Mouse (Mus musculus) thymus, postnatal 4 days (tissue): ENCODE results near the gene Ap1g1.
A peak's percentile ranks its signal among the peaks of the same experiment; 100 is the strongest.
"Not testable (repeated sequence)": the region's sequence is repeated elsewhere in the genome, so short reads cannot be mapped to it uniquely, and the experiment has no call there.

ENCODE experiments used
- DNase-seq: peaks from one replicate; pipeline ENCODE4 v3.0.0; 2021

The Ap1g1 gene

GRCm38 (mm10) chr8:109778280-109778977 lies at the start of gene Ap1g1:
TSS of gene Ap1g1 (plus strand) at chr8:109778554.
- peak; percentile 97 for DNase-seq

- DNase-seq: no peak
These were observed 47.3 kb upstream of the Ap1g1 start for GRCm38 (mm10) chr8:109731012-109731411.

GRCm38 (mm10) chr8:109734018-109734417 lies 44.3 kb upstream of the Ap1g1 start:
- DNase-seq: no peak

- DNase-seq: no peak
These were observed 41.5 kb upstream of the Ap1g1 start for GRCm38 (mm10) chr8:109736819-109737218.

- peak; percentile 93 for DNase-seq
These were observed 40.9 kb upstream of the Ap1g1 start, which contains the start of gene Atxn1l for GRCm38 (mm10) chr8:109737237-109738048. TSS of gene Atxn1l (minus strand) at chr8:109737739.

- no peak for DNase-seq
These were observed 40.3 kb upstream of the Ap1g1 start for GRCm38 (mm10) chr8:109738049-109738380.

- no peak for DNase-seq
These were observed 30.7 kb upstream of the Ap1g1 start for GRCm38 (mm10) chr8:109747468-109748199.

GRCm38 (mm10) chr8:109750274-109750673 lies 28.1 kb upstream of the Ap1g1 start:
- DNase-seq: no peak

GRCm38 (mm10) chr8:109750699-109751098 lies 27.7 kb upstream of the Ap1g1 start:
- peak; percentile 66 for DNase-seq

- DNase-seq: no peak
These were observed 26.4 kb upstream of the Ap1g1 start for GRCm38 (mm10) chr8:109751731-109752485.

GRCm38 (mm10) chr8:109754696-109755095 lies 23.7 kb upstream of the Ap1g1 start:
- DNase-seq: no peak

GRCm38 (mm10) chr8:109755554-109755953 lies 22.8 kb upstream of the Ap1g1 start:
- DNase-seq: not testable (repeated sequence)

GRCm38 (mm10) chr8:109756849-109757248 lies 21.5 kb upstream of the Ap1g1 start:
- DNase-seq: no peak

GRCm38 (mm10) chr8:109759426-109759825 lies 18.9 kb upstream of the Ap1g1 start:
- no peak for DNase-seq

GRCm38 (mm10) chr8:109760221-109760620 lies 18.1 kb upstream of the Ap1g1 start:
- no peak for DNase-seq

GRCm38 (mm10) chr8:109764031-109764430 lies 14.3 kb upstream of the Ap1g1 start:
- no peak for DNase-seq

GRCm38 (mm10) chr8:109766081-109766480 lies 12.3 kb upstream of the Ap1g1 start:
- no peak for DNase-seq

- DNase-seq: no peak
These were observed 5.2 kb upstream of the Ap1g1 start for GRCm38 (mm10) chr8:109773154-109773553.

- DNase-seq: no peak
These were observed 503 bp upstream of the Ap1g1 start for GRCm38 (mm10) chr8:109777851-109778250.

GRCm38 (mm10) chr8:109778993-109779421 lies 653 bp downstream of the Ap1g1 start:
- no peak for DNase-seq

- DNase-seq: peak; percentile 10
These were observed 1.3 kb downstream of the Ap1g1 start for GRCm38 (mm10) chr8:109779431-109780228.

GRCm38 (mm10) chr8:109780548-109780947 lies 2.2 kb downstream of the Ap1g1 start:
- DNase-seq: no peak
